Mouse (Mus musculus): ENCODE measurements around the gene Klk15. TPM values are rescaled to one million over a fixed set of nuclear protein-coding genes. Genes with fewer than 3 reads are reported as not detected.
"Not testable (repeated sequence)": the region's sequence is repeated elsewhere in the genome, so short reads cannot be mapped to it uniquely, and the experiment has no call there.

Gene Klk15
- total RNA-seq, 4 experiments from 2014 or later, result not detected

GRCm38 (mm10) chr7:43975761-43976160, 42.2 kb downstream of the Klk15 start, which contains the start of gene Klk1b9:
TSS of gene Klk1b9 (plus strand) at chr7:43976061.
- DNase-seq (ENCODE audit: low spot score in 2 of 2), result not testable (repeated sequence)

GRCm38 (mm10) chr7:43985657-43986056, 52.1 kb downstream of the Klk15 start:
- no peak for DNase-seq (ENCODE audit: low spot score in 2 of 2)

Other genes with a start within 250 kb of the Klk15 start
- gene Klk14, start 243.3 kb upstream of the Klk15 start, total RNA-seq (2022), result not detected
- gene Klk13, start 221.2 kb upstream of the Klk15 start, total RNA-seq (2022), result not detected
- gene Klk12, start 164.8 kb upstream of the Klk15 start, total RNA-seq (2022), result not detected
- not detected for gene Klk11, start 159.1 kb upstream of the Klk15 start, total RNA-seq (2022)
- gene Klk10, start 152.7 kb upstream of the Klk15 start, total RNA-seq (2022), result not detected
- gene Klk9, start 141.8 kb upstream of the Klk15 start, total RNA-seq (2022), result not detected
- gene Klk8, start 136.2 kb upstream of the Klk15 start, total RNA-seq (2022), result 1 to 10 TPM; 5.2 to 7.4 (median 6.5) TPM
- not detected for gene Klk7, start 122.4 kb upstream of the Klk15 start, total RNA-seq (2022)
- gene Klk6, start 109.2 kb upstream of the Klk15 start, total RNA-seq (2022), result 1 to 10 TPM; 3.2 to 9.7 (median 6.3) TPM
- gene Klk5, start 91.8 kb upstream of the Klk15 start, total RNA-seq (2022), result not detected
- gene Klk4, start 52.6 kb upstream of the Klk15 start, total RNA-seq (2022), result not detected
- not detected for gene Klk1b8, start 16.9 kb downstream of the Klk15 start, total RNA-seq (2022)
- gene Klk1b1, start 33.0 kb downstream of the Klk15 start, total RNA-seq (2022), result not detected
- gene Klk1b9, start 42.3 kb downstream of the Klk15 start, total RNA-seq (2022), result not detected
- not detected for gene Klk1b11, start 62.1 kb downstream of the Klk15 start, total RNA-seq (2022)
- not detected for gene Klk1b26, start 78.4 kb downstream of the Klk15 start, total RNA-seq (2022)
- not detected for gene Klk1b27, start 118.5 kb downstream of the Klk15 start, total RNA-seq (2022)
- gene Klk1b21, start 168.6 kb downstream of the Klk15 start, total RNA-seq (2022), result not detected
- gene Klk1b22, start 178.9 kb downstream of the Klk15 start, total RNA-seq (2022), result not detected
- not detected for gene Klk1b16, start 203.0 kb downstream of the Klk15 start, total RNA-seq (2022)

Data from left cerebral cortex, adult 8-10 months (tissue).